Mouse (Mus musculus) R1 (cell line): ENCODE measurements around the gene Nsmce3.

Experiments used
- DNase-seq: peaks from one replicate; pipeline ENCODE4 v3.0.0-alpha.2; 2018; ENCODE audit warnings: low read depth, low spot score

Nsmce3 gene

DNA sequence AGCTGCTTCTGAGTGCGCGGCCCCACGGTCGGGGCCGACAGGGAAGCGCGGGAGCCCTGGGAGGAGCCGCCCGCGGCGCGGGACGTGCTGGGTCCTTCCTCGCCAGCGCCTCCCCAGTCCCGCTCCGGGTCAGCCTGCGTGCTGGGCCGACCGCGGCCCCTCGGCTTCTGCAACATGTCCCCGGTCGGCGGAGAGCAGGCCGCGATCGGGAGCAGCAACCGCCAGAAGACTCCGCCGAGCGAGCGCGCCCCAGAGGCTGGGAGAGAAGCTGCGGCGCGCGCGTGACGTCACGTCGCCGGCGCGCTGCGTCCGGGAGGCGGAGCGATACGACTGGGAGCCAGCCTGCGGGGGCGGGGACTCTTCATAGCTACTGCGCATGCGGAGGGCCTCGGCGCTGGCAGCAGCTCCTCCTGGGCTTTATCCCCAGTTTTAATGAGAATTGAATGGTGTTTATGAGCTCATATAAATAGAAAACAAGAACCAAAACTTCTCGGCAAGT is at the start of gene Nsmce3:
TSS of gene Nsmce3 (minus strand) at position 255 of the 499 bp plus-strand sequence.
- peak; percentile 93 for DNase-seq

DNA sequence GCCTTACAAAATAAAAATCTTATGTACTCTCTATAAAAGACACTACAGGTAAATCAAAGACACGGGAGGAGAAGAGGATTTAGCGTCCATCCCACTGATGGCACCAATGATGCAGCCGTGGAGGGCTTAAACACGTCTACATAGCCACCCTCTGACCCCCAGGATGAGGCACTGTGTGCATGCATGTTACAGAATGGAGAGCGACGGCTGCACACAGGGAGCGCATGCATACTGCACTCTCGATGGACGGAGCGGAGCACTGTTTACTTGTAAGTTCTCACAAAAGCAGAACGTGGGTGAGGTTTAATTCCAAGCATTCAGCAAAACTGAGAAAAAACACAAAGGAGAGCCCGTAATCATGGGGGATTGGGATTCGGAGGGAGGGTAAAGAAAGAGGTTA is 48.4 kb upstream of the Nsmce3 start:
- no peak for DNase-seq

DNA sequence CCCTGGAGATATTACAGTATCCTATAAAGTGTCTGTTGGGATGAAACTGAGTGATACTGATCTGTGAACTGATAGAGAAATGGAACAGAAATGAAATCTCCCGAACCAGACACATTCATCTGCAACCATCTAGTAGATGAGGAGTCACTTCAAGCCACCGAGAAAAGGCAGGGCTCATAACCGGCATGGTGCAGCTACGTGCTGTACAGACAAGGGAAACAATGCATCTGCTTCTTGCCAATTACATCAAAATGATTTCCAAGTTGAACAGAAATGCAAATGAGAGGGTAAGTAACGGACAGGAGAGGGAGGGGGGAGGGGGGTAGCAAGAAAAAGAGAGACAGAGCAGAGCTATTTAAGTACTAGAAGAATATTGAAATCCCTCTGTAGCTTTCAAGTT is 47.9 kb upstream of the Nsmce3 start:
- DNase-seq: no peak

DNA sequence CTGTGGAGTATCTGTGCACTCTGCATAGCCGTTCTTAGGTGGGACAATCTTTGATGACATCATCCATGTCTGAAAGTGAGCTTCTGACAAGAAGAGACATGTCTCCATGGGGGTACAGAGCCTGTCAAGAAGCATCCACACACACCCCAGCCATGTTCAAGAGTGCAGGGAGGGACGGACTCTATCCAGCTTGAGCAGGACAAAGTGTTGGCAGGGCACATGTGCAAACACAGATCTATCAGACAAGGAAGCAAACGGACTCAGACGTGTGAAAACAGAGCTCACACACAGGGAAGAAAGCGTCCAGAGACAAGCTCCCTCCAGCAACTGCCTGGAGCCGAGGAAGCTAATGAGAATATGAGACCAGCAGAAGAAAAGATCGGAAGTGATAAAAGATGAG is 43.9 kb upstream of the Nsmce3 start:
- DNase-seq: no peak

DNA sequence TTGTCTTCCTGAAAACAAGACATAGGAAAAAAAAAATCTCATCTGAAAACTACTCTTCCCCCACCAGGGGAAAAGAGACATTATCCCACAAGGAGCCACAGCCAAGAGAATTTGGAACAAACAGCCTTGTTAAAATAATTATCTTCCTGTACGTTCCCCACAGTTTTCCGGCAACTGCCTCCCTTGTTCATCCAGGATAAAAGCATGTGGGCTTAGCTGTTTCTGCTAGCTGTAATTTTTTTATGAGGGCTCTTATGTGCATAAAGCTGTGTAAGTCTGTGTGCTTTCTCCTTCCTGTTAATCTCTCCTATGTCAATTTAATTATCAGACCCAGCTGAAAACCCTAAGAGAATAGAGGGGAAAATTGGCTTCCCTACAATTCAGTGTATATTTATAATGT is 42.3 kb upstream of the Nsmce3 start:
- DNase-seq: no peak

DNA sequence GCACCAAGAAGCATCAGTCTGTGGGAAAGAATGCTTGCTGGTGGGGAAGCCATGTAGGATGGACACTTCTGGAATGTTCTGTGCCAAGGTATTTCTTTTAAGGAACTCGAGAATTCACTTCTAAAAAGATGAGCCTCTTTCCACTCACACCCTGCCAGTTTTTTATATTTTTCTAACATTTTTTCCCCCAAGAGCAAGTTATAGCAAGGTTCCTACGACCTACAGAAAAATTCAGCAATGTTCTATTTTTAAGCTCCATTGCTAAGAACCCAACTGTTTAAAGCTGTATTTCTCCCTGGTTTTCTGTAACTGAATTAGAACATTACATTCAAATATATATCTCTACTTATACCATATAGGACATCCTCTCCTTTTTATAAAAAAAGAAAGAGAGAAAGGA is 39.1 kb upstream of the Nsmce3 start:
- no peak for DNase-seq

DNA sequence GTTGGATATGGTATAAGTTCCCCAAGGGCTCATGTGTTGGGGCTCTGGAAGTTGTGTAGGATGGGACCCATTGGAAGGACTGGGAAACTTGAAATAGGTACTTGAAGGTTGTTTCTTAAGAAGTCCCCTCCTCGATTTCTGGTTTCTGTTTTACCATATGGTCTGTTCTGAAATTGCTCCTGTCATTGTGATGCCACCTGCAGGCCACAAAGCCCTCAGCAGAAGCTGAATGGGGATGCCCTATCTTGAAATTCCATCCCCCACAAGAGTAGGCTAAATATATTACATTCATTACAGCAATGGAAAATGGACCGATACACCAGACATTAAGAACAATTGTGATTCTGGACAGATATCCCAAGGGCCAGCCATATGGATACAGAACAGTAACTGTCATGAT is 37.4 kb upstream of the Nsmce3 start:
- DNase-seq: no peak

DNA sequence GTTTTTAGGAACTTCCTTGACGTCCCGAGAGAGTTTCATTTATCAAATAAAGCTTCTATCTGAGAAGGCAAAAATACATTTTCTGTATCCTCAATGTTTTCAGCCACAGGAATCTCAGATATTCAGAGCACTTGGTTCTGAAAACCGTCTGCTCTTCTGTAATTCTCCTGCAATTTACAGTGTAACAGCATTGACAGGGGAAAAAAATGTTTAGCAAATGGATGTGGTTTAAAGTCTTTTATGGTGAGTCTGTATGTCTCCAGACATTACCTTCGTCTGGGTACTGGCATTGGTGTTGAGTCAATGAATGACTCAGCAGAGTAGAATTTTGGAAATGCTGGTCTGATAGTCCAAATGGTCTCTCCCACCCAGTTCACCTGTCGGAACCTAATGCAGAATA is 34.2 kb upstream of the Nsmce3 start:
- no peak for DNase-seq

DNA sequence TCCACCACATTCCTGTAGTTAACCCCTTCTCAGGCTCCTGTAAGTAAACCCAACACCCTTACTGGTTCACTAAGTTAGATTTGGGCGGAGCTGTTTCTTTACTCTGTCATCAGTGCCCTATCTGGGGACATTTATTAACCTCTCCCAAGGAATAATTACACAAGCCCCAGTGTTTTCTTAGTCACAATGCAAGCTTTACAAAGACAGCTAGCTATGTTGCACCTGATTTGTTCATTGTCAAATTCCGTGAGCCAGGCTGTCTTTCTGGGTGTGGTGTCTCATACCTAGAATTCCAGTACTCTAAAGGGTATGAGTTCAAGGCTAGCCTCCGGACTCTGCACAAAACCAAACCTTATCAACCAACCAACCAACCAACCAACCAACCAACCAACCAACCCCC is 32.7 kb upstream of the Nsmce3 start:
- peak; percentile 86 for DNase-seq

DNA sequence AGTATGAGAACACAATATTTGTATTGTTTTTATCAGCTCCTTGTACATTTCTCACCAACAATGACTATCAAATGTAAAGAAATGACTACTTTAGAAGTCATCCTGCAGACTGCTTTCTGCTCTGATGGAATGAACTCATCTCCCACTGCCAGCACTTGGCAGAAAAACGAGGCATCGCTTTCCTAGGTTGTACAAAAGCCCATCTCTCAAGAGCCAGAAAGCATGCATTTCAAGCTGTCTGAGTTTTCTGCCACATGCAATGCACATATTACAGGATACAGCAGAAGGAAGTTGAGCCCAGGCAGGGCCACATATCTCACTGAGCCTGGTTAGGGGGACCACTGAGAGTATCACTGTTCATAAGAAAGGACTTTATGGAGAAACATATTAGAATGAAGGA is 27.5 kb upstream of the Nsmce3 start:
- no peak for DNase-seq

DNA sequence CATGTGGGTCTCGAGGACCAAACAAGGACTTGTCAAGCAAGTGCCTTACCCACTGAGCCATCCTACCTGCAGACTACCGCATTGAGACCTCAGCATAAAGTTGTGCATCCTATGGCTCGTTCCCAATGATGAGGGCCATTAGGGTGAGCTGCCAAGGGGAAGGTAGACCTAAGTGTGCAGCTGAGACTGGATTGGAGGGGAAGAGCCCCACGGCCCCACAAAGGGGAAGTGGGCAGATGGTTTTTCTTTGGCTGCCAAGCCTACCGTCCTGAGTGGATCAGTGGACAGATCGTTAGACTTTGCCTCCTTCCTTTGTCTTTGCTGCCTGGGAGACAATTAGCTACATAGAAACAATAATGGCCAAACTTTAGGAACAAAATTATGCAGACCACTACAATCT is 23.8 kb upstream of the Nsmce3 start:
- DNase-seq: no peak

DNA sequence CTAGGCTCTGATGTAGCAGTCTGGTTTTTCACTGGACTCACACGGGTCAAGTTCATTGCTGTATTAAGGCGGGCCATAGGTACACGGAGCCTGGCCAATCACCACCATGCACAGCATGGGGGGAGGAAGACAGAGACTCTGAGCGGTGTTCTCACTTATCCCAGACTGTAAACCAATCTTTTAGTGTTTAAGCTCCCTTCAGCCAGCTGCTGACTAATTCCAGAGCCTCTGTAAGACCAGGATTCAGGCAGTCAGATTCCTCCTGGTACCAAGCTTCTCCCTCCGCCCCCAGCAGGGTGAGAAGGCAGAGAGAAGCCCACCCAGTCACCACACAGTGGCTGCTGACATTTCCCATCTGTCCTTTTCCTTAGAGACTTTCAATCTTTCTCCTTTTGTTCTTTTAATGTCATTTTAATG is 22.9 kb upstream of the Nsmce3 start:
- peak; percentile 32 for DNase-seq

DNA sequence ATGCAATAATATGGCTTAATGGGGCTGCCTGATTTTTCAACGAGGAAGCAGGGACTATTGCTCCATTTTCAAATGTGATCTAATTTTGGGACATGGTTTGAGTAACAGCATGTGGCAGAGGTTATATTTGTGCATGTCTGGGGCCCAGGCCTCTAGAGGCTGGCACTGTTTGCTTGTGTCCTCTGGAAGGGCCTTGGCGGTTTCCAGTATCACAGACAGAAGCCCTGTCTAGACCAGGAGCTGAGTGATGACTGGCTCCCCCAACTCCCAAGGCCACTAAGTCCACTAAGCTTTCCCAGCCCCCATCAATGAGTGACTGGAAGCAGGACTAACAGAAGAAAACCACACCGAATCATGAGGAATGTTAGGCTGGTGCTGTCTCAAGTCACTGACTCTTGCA is 18.3 kb upstream of the Nsmce3 start:
- no peak for DNase-seq

DNA sequence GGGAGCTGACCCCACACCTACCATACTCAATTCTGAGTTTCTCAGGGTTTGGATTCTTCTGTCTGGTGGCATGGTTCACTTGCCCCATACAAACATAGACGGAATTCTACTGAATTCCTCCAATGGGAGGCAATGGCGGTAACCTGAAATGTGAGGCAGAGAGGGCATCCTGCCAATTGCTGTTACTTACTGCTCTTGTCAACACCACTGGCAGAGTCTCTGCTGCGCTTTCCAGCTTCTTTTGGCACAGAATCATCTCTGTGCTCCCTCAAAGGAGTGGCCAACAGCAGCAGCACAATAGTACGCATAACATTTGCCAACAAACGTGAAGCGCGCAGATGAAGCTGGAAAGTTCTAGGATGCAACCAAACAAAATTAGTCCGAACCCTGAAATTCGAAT is 17.1 kb upstream of the Nsmce3 start:
- DNase-seq: no peak

DNA sequence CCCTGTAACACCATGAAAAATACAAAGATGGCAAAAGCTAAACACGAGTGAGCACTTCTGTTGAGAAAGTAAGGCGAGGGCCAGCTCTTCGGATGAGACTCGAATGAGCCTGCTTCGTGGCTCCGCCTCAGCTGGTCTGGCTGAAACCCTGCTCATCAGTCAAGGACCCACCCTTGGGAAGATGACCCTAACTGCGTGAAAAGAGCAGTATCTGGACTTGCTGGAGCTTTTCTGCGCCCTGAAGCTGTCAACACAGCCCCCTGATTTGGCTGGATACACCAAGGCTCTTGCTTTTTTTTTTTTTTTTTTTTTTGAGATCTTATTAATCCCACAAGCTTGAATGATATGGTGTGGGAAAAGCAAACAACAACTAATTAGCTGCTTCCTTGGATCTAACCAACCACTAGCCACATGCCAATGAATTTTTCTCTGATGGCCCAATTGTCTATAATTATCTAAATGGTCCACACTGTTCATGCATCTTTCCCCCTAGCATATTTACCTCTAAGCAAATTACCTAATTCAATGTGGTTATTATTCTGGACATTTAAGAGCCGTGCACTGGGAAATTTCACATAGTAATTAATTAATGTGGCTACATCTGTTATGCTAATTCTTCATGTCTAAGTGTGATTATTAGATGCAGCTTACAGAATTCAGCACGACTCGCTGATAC is 11.5 kb upstream of the Nsmce3 start:
- DNase-seq: no peak

DNA sequence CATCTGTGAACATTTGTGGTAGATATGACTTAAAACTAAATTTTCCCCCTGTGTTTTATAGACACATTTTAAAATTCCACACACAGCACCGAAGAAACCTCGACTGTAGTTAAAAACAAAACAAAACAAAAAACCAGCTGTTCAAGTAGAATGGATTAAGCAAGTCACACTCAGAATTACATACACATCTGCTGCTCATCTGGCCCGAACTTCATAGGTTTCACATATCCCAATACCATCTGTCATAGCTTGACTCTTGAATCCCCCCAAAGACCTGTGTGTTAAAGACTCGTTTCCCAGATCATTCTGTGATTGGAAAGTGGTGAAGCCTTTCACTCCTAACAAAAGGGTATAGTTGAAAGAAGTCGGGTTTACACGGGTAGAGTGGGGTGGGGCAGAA is 9.4 kb upstream of the Nsmce3 start:
- DNase-seq: no peak

DNA sequence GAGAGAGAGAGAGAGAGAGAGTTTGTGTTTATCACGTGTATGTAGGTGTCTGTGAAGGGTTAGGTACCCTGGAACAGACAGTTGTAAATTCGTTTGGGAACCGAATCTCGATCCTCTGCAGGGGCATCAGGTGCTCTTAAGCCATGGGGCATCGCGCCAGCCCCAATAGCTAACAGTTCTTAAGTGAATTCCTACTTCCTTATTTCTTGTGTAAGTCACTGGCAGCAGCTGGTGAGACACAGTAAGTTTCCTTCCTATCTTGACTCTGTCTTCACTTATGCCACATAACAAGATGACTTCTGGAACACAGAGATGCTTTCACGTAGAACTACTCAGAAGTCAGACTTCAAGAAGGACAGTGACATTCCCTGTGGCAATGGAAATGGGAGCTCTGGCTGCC is 8.6 kb upstream of the Nsmce3 start:
- no peak for DNase-seq

DNA sequence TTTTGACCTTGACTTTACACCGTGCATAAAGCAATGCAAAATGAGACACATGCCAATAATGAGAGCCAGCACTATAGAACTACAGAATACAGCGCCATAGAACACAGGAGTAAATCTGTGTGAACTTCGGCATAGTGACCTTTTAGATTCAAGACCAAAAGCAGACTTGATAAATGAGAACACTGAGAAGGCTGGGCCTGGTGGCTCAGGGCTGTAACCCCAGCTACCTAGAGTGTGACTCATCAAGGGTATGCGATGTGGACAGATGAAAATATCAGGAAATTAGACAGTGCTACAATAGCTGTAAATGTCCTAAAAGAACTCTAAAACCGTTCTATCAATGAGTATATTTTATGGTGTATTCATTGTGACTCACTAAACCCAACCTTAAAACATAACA is 7.6 kb upstream of the Nsmce3 start:
- DNase-seq: no peak

DNA sequence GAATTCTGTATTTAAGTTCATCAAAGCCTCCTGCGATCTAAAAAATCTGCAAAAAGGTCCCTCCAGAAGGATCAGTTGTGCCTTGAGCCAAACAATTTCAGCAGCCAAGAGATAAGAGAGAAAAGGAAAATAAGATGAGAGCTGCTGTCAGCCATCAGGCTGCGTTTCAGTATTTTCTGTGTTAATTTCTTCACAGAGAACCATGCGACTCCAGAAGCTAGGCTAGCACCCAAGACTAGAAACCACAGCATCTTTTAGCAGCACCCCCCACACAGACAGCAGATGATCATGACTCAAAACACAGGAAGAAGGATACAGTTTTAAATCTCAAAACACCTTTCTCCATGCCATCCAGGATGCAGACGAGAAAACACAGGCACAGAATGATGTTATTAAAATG is 2.1 kb upstream of the Nsmce3 start:
- DNase-seq: no peak

DNA sequence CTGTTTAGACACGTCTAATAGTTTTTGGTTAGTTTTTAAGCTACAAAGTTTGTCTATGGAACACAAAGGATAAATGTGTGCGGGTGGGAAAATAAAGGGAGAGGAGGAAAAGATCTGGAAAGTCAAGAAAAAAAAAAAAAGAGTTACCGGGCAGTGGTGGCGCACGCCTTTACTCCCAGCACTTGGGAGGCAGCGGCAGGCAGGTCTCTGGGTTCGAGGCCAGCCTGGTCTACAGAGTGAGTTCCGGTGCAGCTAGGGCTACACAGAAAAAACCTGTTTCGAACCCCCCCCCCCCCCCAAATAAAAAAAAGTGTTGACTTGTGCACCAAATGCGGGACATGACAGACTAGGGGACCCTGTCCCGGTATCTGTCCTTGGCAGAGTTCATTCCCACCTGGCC is 469 bp upstream of the Nsmce3 start:
- no peak for DNase-seq

DNA sequence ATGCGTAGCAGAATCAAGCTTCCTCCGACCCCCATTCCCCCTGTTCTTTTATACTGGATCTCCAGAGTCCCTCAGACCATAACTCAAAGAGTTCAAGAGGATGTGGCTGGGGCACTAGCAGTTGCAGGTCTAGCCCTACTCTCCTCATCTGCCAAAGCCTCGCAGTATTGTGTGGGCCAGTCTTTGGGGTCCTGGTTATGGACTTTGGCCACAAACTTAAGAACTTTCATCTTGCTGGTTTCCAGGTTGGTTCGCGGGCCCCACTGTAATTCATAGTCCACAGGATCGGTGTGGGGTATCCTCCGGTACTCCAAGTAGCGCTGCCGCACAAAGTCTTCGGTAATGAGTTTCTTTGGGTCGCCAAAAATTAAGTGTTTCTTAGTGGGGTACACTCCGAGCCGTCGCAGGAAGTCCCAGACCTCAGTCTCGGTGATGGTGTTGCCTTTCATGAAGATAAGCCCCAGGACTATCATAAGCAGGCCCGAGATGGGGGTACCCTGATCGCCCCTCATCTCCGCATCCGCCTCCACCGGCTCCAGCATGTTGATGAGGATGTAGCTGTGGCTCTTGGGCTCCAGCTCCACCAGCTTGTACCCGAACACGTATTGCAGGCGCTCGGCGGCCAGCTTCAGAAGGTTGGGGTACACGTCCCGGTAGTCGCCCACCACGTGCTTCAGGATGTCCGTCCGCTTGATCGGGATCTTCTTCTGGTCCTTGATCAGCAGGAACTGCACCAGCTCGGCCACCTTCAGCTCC is 632 bp downstream of the Nsmce3 start:
- DNase-seq: peak; percentile 32

DNA sequence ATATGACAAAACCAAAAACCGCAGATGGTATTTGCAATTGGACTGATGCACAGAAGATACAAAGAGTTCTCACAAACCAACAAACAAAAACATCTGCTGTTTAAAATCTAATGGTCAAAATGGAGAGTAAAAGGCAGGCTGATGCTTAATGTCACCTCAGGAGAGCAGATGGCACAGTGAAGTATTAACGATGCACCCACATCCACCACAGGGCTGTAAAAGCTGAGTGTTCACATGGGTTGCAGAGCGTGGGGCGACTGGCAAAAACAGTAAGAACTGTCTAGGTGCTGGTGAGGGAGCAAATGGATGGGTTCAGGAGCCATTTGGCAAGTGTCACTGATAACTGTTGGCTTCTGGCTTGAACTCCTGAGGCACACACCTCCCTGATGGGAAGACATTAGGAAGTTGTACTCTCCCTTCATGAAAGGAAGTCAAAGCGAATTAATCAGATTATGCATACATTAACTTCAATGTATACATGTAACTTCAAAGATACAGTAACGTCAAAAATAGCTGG is 3.2 kb downstream of the Nsmce3 start:
- no peak for DNase-seq

DNA sequence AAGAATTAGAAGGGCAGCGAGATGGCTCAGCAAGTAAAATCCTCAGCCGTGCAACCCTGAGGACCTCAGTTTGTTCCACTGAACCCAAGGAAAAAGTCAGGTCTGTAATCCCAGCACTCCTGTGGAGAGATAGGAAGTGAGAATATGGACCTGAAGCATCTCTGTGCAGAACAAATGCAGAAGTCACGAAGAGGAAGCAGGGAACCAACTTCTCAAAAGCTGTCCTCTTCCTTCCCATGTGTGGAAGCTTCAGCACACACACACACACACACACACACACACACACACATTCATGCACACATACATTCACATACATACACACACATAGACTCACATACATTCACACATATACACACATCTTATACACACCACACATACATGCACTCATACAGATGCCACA is 9.3 kb downstream of the Nsmce3 start:
- DNase-seq: no peak
